Mouse (Mus musculus): ENCODE measurements around the gene Art2b. TPM values are rescaled to one million over a fixed set of nuclear protein-coding genes. Genes with fewer than 3 reads are reported as not detected.
"Not testable (repeated sequence)": the region's sequence is repeated elsewhere in the genome, so short reads cannot be mapped to it uniquely, and the experiment has no call there.

The Art2b gene
- polyA plus RNA-seq, 1 experiment from 2014 or later, result 0.07 TPM

GRCm38 (mm10) chr7:101582012-101582411 is 3.4 kb downstream of the Art2b start:
- WGBS, result 82% methylated on average over 7 of the region's 7 CpGs
- H3K4me1 ChIP-seq (ENCODE audit: control insufficient read depth, insufficient read depth, low read length), result no peaks in the 10 kb centered on the region

GRCm38 (mm10) chr7:101580863-101581262 is 4.5 kb downstream of the Art2b start:
- not testable (repeated sequence) for H3K9ac ChIP-seq (ENCODE audit: low read length); ATAC-seq (replicated peaks; ENCODE audit: extremely low read depth, insufficient read depth, low FRiP score); H3K4me1 ChIP-seq (ENCODE audit: control insufficient read depth, insufficient read depth, low read length); H3K27ac ChIP-seq (ENCODE audit: low read length); H3K4me2 ChIP-seq (ENCODE audit: low read depth, low read length); H3K36me3 ChIP-seq (ENCODE audit: control insufficient read depth, insufficient read depth); H3K9me3 ChIP-seq (replicated peaks; ENCODE audit: control insufficient read depth, low read length); H3K27me3 ChIP-seq (ENCODE audit: control insufficient read depth, insufficient read depth, low read length); H3K4me3 ChIP-seq (ENCODE audit: low read length)
- 76% methylated on average over 3 of the region's 3 CpGs for WGBS

More at GRCm38 (mm10) chr7:101582012-101582411, 3.4 kb downstream of the Art2b start:
- H3K4me2 ChIP-seq (ENCODE audit: low read depth, low read length), result no peak overlapping the region
- H3K4me3 ChIP-seq (ENCODE audit: low read length), result no peak overlapping the region
- H3K9ac ChIP-seq (ENCODE audit: low read length), result no peak overlapping the region
- H3K27me3 ChIP-seq (ENCODE audit: control insufficient read depth, insufficient read depth, low read length), result no peaks in the 10 kb centered on the region
- H3K9me3 ChIP-seq (replicated peaks; ENCODE audit: control insufficient read depth, low read length), result no peaks in the 10 kb centered on the region
- ATAC-seq (replicated peaks; ENCODE audit: extremely low read depth, insufficient read depth, low FRiP score), result no peak
- H3K27ac ChIP-seq (ENCODE audit: low read length), result no peak overlapping the region
- H3K36me3 ChIP-seq (ENCODE audit: control insufficient read depth, insufficient read depth), result no peaks in the 10 kb centered on the region

DNA sequence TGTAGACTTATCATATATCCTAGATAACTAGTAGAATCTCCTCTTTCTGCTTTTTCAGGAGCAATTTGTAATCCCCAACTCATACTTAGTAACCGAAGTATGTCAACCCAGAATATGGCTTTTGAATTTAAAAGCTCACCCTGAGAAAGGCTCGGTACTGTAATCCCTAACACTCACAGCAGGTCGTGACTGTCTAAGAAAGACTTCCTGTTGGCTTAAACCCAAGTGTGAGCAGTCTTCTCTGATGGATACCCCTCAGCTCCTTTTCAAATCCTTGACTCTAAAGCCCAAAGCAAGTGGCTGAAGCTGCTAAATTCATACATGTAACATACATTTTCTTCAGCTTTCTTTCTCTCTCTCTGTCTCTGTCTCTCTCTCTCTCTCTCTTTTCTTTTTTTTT is 11.0 kb downstream of the Art2b start:
- WGBS, result 35% methylated on average over 3 of the region's 3 CpGs
- Histone ChIP-seq H3K4me1 (ENCODE audit: control insufficient read depth, insufficient read depth, low read length) (no peaks in the 10 kb centered on the region), H3K27ac (ENCODE audit: low read length) (no peak overlapping the region), H3K27me3 (ENCODE audit: control insufficient read depth, insufficient read depth, low read length) (no peaks in the 10 kb centered on the region), H3K9ac (ENCODE audit: low read length) (no peak overlapping the region), H3K4me2 (ENCODE audit: low read depth, low read length) (no peak overlapping the region), H3K36me3 (ENCODE audit: control insufficient read depth, insufficient read depth) (no peaks in the 10 kb centered on the region), H3K4me3 (ENCODE audit: low read length) (no peak overlapping the region), H3K9me3 (replicated peaks; ENCODE audit: control insufficient read depth, low read length) (no peaks in the 10 kb centered on the region)
- ATAC-seq (replicated peaks; ENCODE audit: extremely low read depth, insufficient read depth, low FRiP score), result no peak

DNA sequence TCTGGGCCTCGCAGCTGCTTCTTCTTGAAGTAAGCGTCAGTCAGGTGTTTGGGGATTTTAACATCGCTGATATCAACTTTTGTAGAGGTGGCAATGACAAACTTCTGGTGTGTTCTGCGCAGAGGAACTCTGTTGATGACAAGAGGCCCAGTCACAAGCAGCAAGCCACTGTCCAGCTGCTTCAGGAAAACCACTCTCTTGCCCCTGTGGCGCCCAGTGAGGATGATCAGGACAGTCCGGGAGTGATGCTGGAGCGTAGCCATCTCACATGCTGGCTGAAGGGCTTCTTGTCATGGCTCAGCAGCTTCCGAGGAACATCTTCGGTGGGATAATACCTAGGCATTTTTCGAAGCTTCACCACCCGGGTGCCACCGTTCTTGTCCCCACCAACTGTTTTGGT is 11.8 kb downstream of the Art2b start:
- not testable (repeated sequence) for H3K4me2 ChIP-seq (ENCODE audit: low read depth, low read length); H3K36me3 ChIP-seq (ENCODE audit: control insufficient read depth, insufficient read depth); H3K4me1 ChIP-seq (ENCODE audit: control insufficient read depth, insufficient read depth, low read length); H3K27ac ChIP-seq (ENCODE audit: low read length); H3K4me3 ChIP-seq (ENCODE audit: low read length); H3K9ac ChIP-seq (ENCODE audit: low read length); H3K27me3 ChIP-seq (ENCODE audit: control insufficient read depth, insufficient read depth, low read length); ATAC-seq (replicated peaks; ENCODE audit: extremely low read depth, insufficient read depth, low FRiP score); H3K9me3 ChIP-seq (replicated peaks; ENCODE audit: control insufficient read depth, low read length)
- 69% methylated on average over 11 of the region's 12 CpGs for WGBS

GRCm38 (mm10) chr7:101564086-101564485 is 21.3 kb downstream of the Art2b start:
- H3K4me3 ChIP-seq (ENCODE audit: low read length), result no peak overlapping the region

GRCm38 (mm10) chr7:101559393-101559792 is 26.0 kb downstream of the Art2b start:
- H3K9ac ChIP-seq (ENCODE audit: low read length); H3K27me3 ChIP-seq (ENCODE audit: control insufficient read depth, insufficient read depth, low read length); H3K36me3 ChIP-seq (ENCODE audit: control insufficient read depth, insufficient read depth); ATAC-seq (replicated peaks; ENCODE audit: extremely low read depth, insufficient read depth, low FRiP score); H3K4me3 ChIP-seq (ENCODE audit: low read length); H3K4me1 ChIP-seq (ENCODE audit: control insufficient read depth, insufficient read depth, low read length); H3K4me2 ChIP-seq (ENCODE audit: low read depth, low read length); H3K9me3 ChIP-seq (replicated peaks; ENCODE audit: control insufficient read depth, low read length); H3K27ac ChIP-seq (ENCODE audit: low read length): not testable (repeated sequence)
- WGBS, result 45% methylated on average over 5 of the region's 5 CpGs

More at GRCm38 (mm10) chr7:101564086-101564485, 21.3 kb downstream of the Art2b start:
- Histone ChIP-seq H3K4me2 (ENCODE audit: low read depth, low read length) (no peak overlapping the region), H3K27me3 (ENCODE audit: control insufficient read depth, insufficient read depth, low read length) (no peaks in the 10 kb centered on the region), H3K4me1 (ENCODE audit: control insufficient read depth, insufficient read depth, low read length) (no peaks in the 10 kb centered on the region), H3K27ac (ENCODE audit: low read length) (no peak overlapping the region), H3K36me3 (ENCODE audit: control insufficient read depth, insufficient read depth) (no peaks in the 10 kb centered on the region), H3K9ac (ENCODE audit: low read length) (no peak overlapping the region), H3K9me3 (replicated peaks; ENCODE audit: control insufficient read depth, low read length) (no peaks in the 10 kb centered on the region)
- WGBS, result 81% methylated on average over 2 of the region's 2 CpGs
- no peak for ATAC-seq (replicated peaks; ENCODE audit: extremely low read depth, insufficient read depth, low FRiP score)

DNA sequence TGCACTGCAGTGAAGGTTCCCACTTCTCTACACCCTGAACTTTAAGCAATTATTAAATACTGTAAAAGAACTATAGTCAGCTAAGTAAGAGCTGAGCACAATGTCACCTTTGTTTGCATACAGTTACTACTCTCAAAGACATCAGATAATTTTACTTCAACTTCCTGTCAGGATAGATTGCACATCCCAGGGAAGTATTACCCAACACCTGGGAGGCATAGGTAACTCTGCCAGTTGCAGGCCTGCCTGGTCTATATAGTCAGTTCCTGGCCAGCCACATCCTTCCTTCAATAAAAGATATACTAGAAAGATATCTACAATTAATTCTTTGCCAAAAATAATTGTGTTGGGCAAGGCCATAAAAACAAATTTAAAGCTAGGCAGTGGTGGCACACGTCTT is 28.0 kb downstream of the Art2b start:
- H3K27ac ChIP-seq (ENCODE audit: low read length), result no peak overlapping the region
- H3K4me2 ChIP-seq (ENCODE audit: low read depth, low read length), result no peak overlapping the region
- H3K4me1 ChIP-seq (ENCODE audit: control insufficient read depth, insufficient read depth, low read length), result no peaks in the 10 kb centered on the region
- ATAC-seq (replicated peaks; ENCODE audit: extremely low read depth, insufficient read depth, low FRiP score), result no peak
- H3K9me3 ChIP-seq (replicated peaks; ENCODE audit: control insufficient read depth, low read length), result no peaks in the 10 kb centered on the region
- H3K36me3 ChIP-seq (ENCODE audit: control insufficient read depth, insufficient read depth), result no peaks in the 10 kb centered on the region
- no peaks in the 10 kb centered on the region; the same call in 1 of the 2 replicates for H3K27me3 ChIP-seq (ENCODE audit: control insufficient read depth, insufficient read depth, low read length)
- WGBS, result 67% methylated on average over 1 of the region's 1 CpGs
- no peak overlapping the region for H3K4me3 ChIP-seq (ENCODE audit: low read length)
- H3K9ac ChIP-seq (ENCODE audit: low read length), result no peak overlapping the region

- H3K4me1 ChIP-seq (ENCODE audit: control insufficient read depth, insufficient read depth, low read length); H3K9ac ChIP-seq (ENCODE audit: low read length); H3K9me3 ChIP-seq (replicated peaks; ENCODE audit: control insufficient read depth, low read length); H3K27me3 ChIP-seq (ENCODE audit: control insufficient read depth, insufficient read depth, low read length); H3K36me3 ChIP-seq (ENCODE audit: control insufficient read depth, insufficient read depth); H3K4me2 ChIP-seq (ENCODE audit: low read depth, low read length); H3K4me3 ChIP-seq (ENCODE audit: low read length); H3K27ac ChIP-seq (ENCODE audit: low read length): not testable (repeated sequence)
- 80% methylated on average over 3 of the region's 3 CpGs for WGBS
- ATAC-seq (replicated peaks; ENCODE audit: extremely low read depth, insufficient read depth, low FRiP score), result peak; percentile 45; the same call in 1 of the 2 replicates
Measured at GRCm38 (mm10) chr7:101555473-101555872, 29.9 kb downstream of the Art2b start.

- Histone ChIP-seq H3K4me3 (ENCODE audit: low read length) (no peak overlapping the region), H3K9me3 (replicated peaks; ENCODE audit: control insufficient read depth, low read length) (no peaks in the 10 kb centered on the region), H3K4me2 (ENCODE audit: low read depth, low read length) (no peak overlapping the region), H3K9ac (ENCODE audit: low read length) (no peak overlapping the region), H3K4me1 (ENCODE audit: control insufficient read depth, insufficient read depth, low read length) (no peaks in the 10 kb centered on the region), H3K27ac (ENCODE audit: low read length) (no peak overlapping the region), H3K27me3 (ENCODE audit: control insufficient read depth, insufficient read depth, low read length) (no peaks in the 10 kb centered on the region; the same call in 1 of the 2 replicates), H3K36me3 (ENCODE audit: control insufficient read depth, insufficient read depth) (no peaks in the 10 kb centered on the region)
- no peak for ATAC-seq (replicated peaks; ENCODE audit: extremely low read depth, insufficient read depth, low FRiP score)
- WGBS, result 71% methylated on average over 1 of the region's 1 CpGs
Measured at GRCm38 (mm10) chr7:101551530-101551929, 33.9 kb downstream of the Art2b start.

All from heart, embryonic 16.5 days (tissue).